Mouse (Mus musculus) olfactory bulb, adult 2 months (tissue): ENCODE measurements around the gene Jup.

ENCODE experiments used
- CTCF ChIP-seq: fragments of 200-500 bp; IDR thresholded peaks from 2 replicates; pipeline ENCODE4 v1.5.1; 2012; ENCODE audit warnings: low read depth, mild to moderate bottlenecking, low read length, moderate library complexity; ENCODE audit not compliant: insufficient read depth
- POLR2A ChIP-seq: fragments of 200-500 bp; IDR thresholded peaks from 2 replicates; pipeline ENCODE4 v1.6.1; 2012; ENCODE audit warnings: mild to moderate bottlenecking, low read depth, low read length, moderate library complexity; ENCODE audit not compliant: insufficient read depth

- TF ChIP-seq CTCF, result no peak
- no peak for TF ChIP-seq POLR2A
These were observed 7.6 kb downstream of the Jup start for GRCm38 (mm10) chr11:100389931-100390445.
